Mouse (Mus musculus) stomach, embryonic 15.5 days (tissue): ENCODE measurements around the gene Bri3. TPM values are rescaled to one million over a fixed set of nuclear protein-coding genes. Genes with fewer than 3 reads are reported as not detected.
A peak's percentile ranks its signal among the peaks of the same experiment; 100 is the strongest.

Source experiments
- ATAC-seq: fragments of 200-750 bp; cut with Nextera tagmentation; 2 replicates; pipeline ENCODE4 v1.8.0; 2017; ENCODE audit warnings: low read depth, moderate number of reproducible peaks, moderate TSS enrichment; ENCODE audit not compliant: insufficient read depth, low FRiP score
- H3K27ac ChIP-seq: fragments of 300-500 bp; sonication (generic); 2 replicates; pipeline ENCODE4 v1.5.1; 2015; ENCODE audit warnings: mild to moderate bottlenecking, inconsistent platforms
- H3K27me3 ChIP-seq: fragments of 300-500 bp; sonication (generic); replicated peaks from 2 replicates; pipeline ENCODE4 v1.6.1; 2015; ENCODE audit warnings: inconsistent platforms
- H3K36me3 ChIP-seq: fragments of 300-500 bp; sonication (generic); 2 replicates; pipeline ENCODE4 v1.6.1; 2015; ENCODE audit warnings: inconsistent platforms
- H3K4me1 ChIP-seq: fragments of 300-500 bp; sonication (generic); 2 replicates; pipeline ENCODE4 v1.6.1; 2015; ENCODE audit warnings: inconsistent platforms
- H3K4me2 ChIP-seq: fragments of 300-500 bp; sonication (generic); 2 replicates; pipeline ENCODE4 v1.6.1; 2015; ENCODE audit warnings: mild to moderate bottlenecking, inconsistent platforms
- H3K4me3 ChIP-seq: fragments of 300-500 bp; sonication (generic); replicated peaks from 2 replicates; pipeline ENCODE4 v1.5.1; 2015; ENCODE audit warnings: inconsistent platforms
- H3K9ac ChIP-seq: fragments of 300-500 bp; sonication (generic); 2 replicates; pipeline ENCODE4 v1.6.1; 2015; ENCODE audit warnings: inconsistent platforms
- H3K9me3 ChIP-seq: fragments of 300-500 bp; sonication (generic); 2 replicates; pipeline ENCODE4 v1.6.1; 2016; ENCODE audit warnings: inconsistent platforms
- WGBS: fragments of 180-500 bp; shearing (Covaris S2); methylation state at CpG from one replicate; pipeline ENCODE4 v1.1.7; 2015; 5-methylcytosine and 5-hydroxymethylcytosine counted together
- polyA plus RNA-seq: library from polyadenylated mRNA; unstranded; fragments of >200 nt; fragmentation: Nextera tagmentation; extraction: Ambion mirVana; gene quantifications from 2 replicates; pipeline ENCODE4 v1.2.1, GENCODE M21; 2015

Gene Bri3
- polyA plus RNA-seq, 1 experiment from 2014 or later = 125 TPM

GRCm38 (mm10) chr5:144255632-144256540 lies 11.6 kb downstream of the Bri3 start:
- Histone ChIP-seq H3K9me3 (no peaks in the 10 kb centered on the region), H3K9ac (peak overlapping the region; percentile 90), H3K27ac (peak overlapping the region; percentile 94), H3K4me1 (peaks cover 42% of the 10 kb centered on the region), H3K4me3 (peak overlapping the region; percentile 90), H3K36me3 (no peaks in the 10 kb centered on the region), H3K4me2 (peak overlapping the region; percentile 71), H3K27me3 (no peaks in the 10 kb centered on the region)
- under 1% methylated on average over 40 of the region's 40 CpGs for WGBS
- peak; percentile 19; the same call in 1 of the 2 replicates for ATAC-seq

GRCm38 (mm10) chr5:144256541-144256870 lies 12.3 kb downstream of the Bri3 start:
- H3K27me3 ChIP-seq = no peaks in the 10 kb centered on the region
- H3K4me2 ChIP-seq = peak overlapping the region; percentile 71
- ATAC-seq = no peak
- peaks cover 42% of the 10 kb centered on the region for H3K4me1 ChIP-seq
- 7% methylated on average over 7 of the region's 7 CpGs for WGBS
- no peaks in the 10 kb centered on the region for H3K9me3 ChIP-seq
- H3K4me3 ChIP-seq = peak overlapping the region; percentile 90
- H3K36me3 ChIP-seq = no peaks in the 10 kb centered on the region
- H3K27ac ChIP-seq = peak overlapping the region; percentile 94
- H3K9ac ChIP-seq = peak overlapping the region; percentile 90

- no peaks in the 10 kb centered on the region for H3K9me3 ChIP-seq
- no peaks in the 10 kb centered on the region for H3K36me3 ChIP-seq
- peak overlapping the region; percentile 90; the same call in 1 of the 2 replicates for H3K9ac ChIP-seq
- H3K4me1 ChIP-seq = peaks cover 42% of the 10 kb centered on the region
- ATAC-seq = no peak
- H3K27ac ChIP-seq = peak overlapping the region; percentile 94
- peak overlapping the region; percentile 90 for H3K4me3 ChIP-seq
- H3K4me2 ChIP-seq = peak overlapping the region; percentile 71
- H3K27me3 ChIP-seq = no peaks in the 10 kb centered on the region
- WGBS = 6% methylated on average over 1 of the region's 1 CpGs
These were observed 12.7 kb downstream of the Bri3 start for GRCm38 (mm10) chr5:144256888-144257287.

- Histone ChIP-seq H3K27ac (peak overlapping the region; percentile 22; the same call in 1 of the 2 replicates), H3K4me3 (peak overlapping the region; percentile 90), H3K9me3 (no peaks in the 10 kb centered on the region), H3K9ac (peak overlapping the region; percentile 20; the same call in 1 of the 2 replicates), H3K27me3 (no peaks in the 10 kb centered on the region), H3K36me3 (no peaks in the 10 kb centered on the region), H3K4me2 (peak overlapping the region; percentile 71), H3K4me1 (peaks cover 42% of the 10 kb centered on the region)
- no peak for ATAC-seq
- WGBS = 64% methylated on average over 3 of the region's 3 CpGs
These were observed 13.3 kb downstream of the Bri3 start for GRCm38 (mm10) chr5:144257451-144258110.

GRCm38 (mm10) chr5:144258131-144258611 lies 13.9 kb downstream of the Bri3 start:
- Histone ChIP-seq H3K4me1 (peaks cover 42% of the 10 kb centered on the region), H3K4me2 (peak overlapping the region; percentile 71), H3K9ac (0 out of 2 replicates have a peak overlapping the region, but pooled peaks have one; percentile 23), H3K27me3 (no peaks in the 10 kb centered on the region), H3K36me3 (no peaks in the 10 kb centered on the region), H3K4me3 (peak overlapping the region; percentile 90), H3K9me3 (no peaks in the 10 kb centered on the region), H3K27ac (peak overlapping the region; percentile 22; the same call in 1 of the 2 replicates)
- no peak for ATAC-seq
- WGBS = 25% methylated on average over 13 of the region's 14 CpGs

- peak overlapping the region; percentile 71 for H3K4me2 ChIP-seq
- no peaks in the 10 kb centered on the region for H3K27me3 ChIP-seq
- no peak overlapping the region for H3K9ac ChIP-seq
- H3K27ac ChIP-seq = 0 out of 2 replicates have a peak overlapping the region, but pooled peaks have one; percentile 22
- 17% methylated on average over 2 of the region's 2 CpGs for WGBS
- peak overlapping the region; percentile 90 for H3K4me3 ChIP-seq
- ATAC-seq = no peak
- peaks cover 42% of the 10 kb centered on the region for H3K4me1 ChIP-seq
- H3K9me3 ChIP-seq = no peaks in the 10 kb centered on the region
- H3K36me3 ChIP-seq = 0 out of 2 replicates have a peak, but pooled peaks cover 2% of the 10 kb centered on the region
These were observed 14.4 kb downstream of the Bri3 start for GRCm38 (mm10) chr5:144258687-144259086.

- no peak overlapping the region for H3K4me3 ChIP-seq
- H3K27ac ChIP-seq = no peak overlapping the region
- H3K4me2 ChIP-seq = peak overlapping the region; percentile 71; the same call in 1 of the 2 replicates
- no peaks in the 10 kb centered on the region for H3K9me3 ChIP-seq
- H3K27me3 ChIP-seq = no peaks in the 10 kb centered on the region
- 0 out of 2 replicates have a peak, but pooled peaks cover 2% of the 10 kb centered on the region for H3K36me3 ChIP-seq
- H3K4me1 ChIP-seq = peaks cover 42% of the 10 kb centered on the region
- H3K9ac ChIP-seq = no peak overlapping the region
- no peak for ATAC-seq
- whole genome bisulfite sequencing = 64% methylated on average over 6 of the region's 6 CpGs
These were observed 15.0 kb downstream of the Bri3 start for GRCm38 (mm10) chr5:144259228-144259627.

GRCm38 (mm10) chr5:144260464-144260863 lies 16.2 kb downstream of the Bri3 start:
- WGBS = 81% methylated on average over 8 of the region's 8 CpGs
- H3K4me1 ChIP-seq = peaks cover 39% of the 10 kb centered on the region

GRCm38 (mm10) chr5:144261309-144261708 lies 17.1 kb downstream of the Bri3 start:
- peaks cover 36% of the 10 kb centered on the region for H3K4me1 ChIP-seq
- no peak for ATAC-seq
- H3K9me3 ChIP-seq = no peaks in the 10 kb centered on the region
- H3K4me3 ChIP-seq = no peak overlapping the region
- 78% methylated on average over 9 of the region's 9 CpGs for WGBS
- no peak overlapping the region for H3K4me2 ChIP-seq
- no peak overlapping the region for H3K9ac ChIP-seq
- H3K27me3 ChIP-seq = no peaks in the 10 kb centered on the region
- H3K27ac ChIP-seq = no peak overlapping the region
- peaks cover 14% of the 10 kb centered on the region; the same call in 1 of the 2 replicates for H3K36me3 ChIP-seq

More at GRCm38 (mm10) chr5:144260464-144260863, 16.2 kb downstream of the Bri3 start:
- Histone ChIP-seq H3K4me2 (no peak overlapping the region), H3K9ac (no peak overlapping the region), H3K36me3 (peaks cover 12% of the 10 kb centered on the region; the same call in 1 of the 2 replicates), H3K9me3 (no peaks in the 10 kb centered on the region), H3K27ac (no peak overlapping the region), H3K4me3 (no peak overlapping the region), H3K27me3 (no peaks in the 10 kb centered on the region)
- no peak for ATAC-seq

GRCm38 (mm10) chr5:144261829-144262228 lies 17.6 kb downstream of the Bri3 start:
- ATAC-seq = no peak
- no peaks in the 10 kb centered on the region for H3K9me3 ChIP-seq
- H3K27me3 ChIP-seq = no peaks in the 10 kb centered on the region
- H3K9ac ChIP-seq = no peak overlapping the region
- WGBS = 78% methylated on average over 5 of the region's 5 CpGs
- peaks cover 14% of the 10 kb centered on the region; the same call in 1 of the 2 replicates for H3K36me3 ChIP-seq
- no peak overlapping the region for H3K27ac ChIP-seq
- peaks cover 31% of the 10 kb centered on the region for H3K4me1 ChIP-seq
- H3K4me3 ChIP-seq = no peak overlapping the region
- H3K4me2 ChIP-seq = no peak overlapping the region

- Histone ChIP-seq H3K27ac (no peak overlapping the region), H3K9me3 (no peaks in the 10 kb centered on the region), H3K4me2 (no peak overlapping the region), H3K4me1 (peaks cover 18% of the 10 kb centered on the region), H3K9ac (no peak overlapping the region), H3K27me3 (no peaks in the 10 kb centered on the region), H3K36me3 (peaks cover 14% of the 10 kb centered on the region; the same call in 1 of the 2 replicates), H3K4me3 (no peak overlapping the region)
- no peak for ATAC-seq
- WGBS = 74% methylated on average over 9 of the region's 9 CpGs
These were observed 18.8 kb downstream of the Bri3 start for GRCm38 (mm10) chr5:144263082-144263481.
